Mouse (Mus musculus) Patski (cell line): ENCODE measurements around the gene Nsmce1. TPM values are rescaled to one million over a fixed set of nuclear protein-coding genes. Genes with fewer than 3 reads are reported as not detected.

Experiments
- ATAC-seq: fragments of 100-300 bp; one replicate; pipeline ENCODE4 v1.8.0; 2021
- CTCF ChIA-PET: fragments of 350-600 bp; sonication (Branson Sonifier 250); formaldehyde crosslinking; loops from one replicate; lab custom pipeline; 2022; ENCODE audit warnings: inconsistent platforms; lab: Charles Lee
- POLR2A ChIA-PET: fragments of 350-600 bp; sonication (Branson Sonifier 250); formaldehyde crosslinking; loops from one replicate; lab custom pipeline; 2022; ENCODE audit warnings: antibody characterized with exemption, inconsistent platforms; lab: Charles Lee
- DNase-seq: peaks from one replicate; pipeline ENCODE4 v3.0.0-alpha.2; 2011; ENCODE audit warnings: low read depth, low spot score
- H3K27me3 ChIP-seq: fragments of 371-371 bp; one replicate; pipeline ENCODE4 v1.5.1; 2021
- CTCF ChIP-seq: fragments of 100-300 bp; IDR thresholded peaks from one replicate; pipeline ENCODE4 v1.5.1; 2021
- in situ Hi-C: fragments of 300-500 bp; cut with MboI; formaldehyde crosslinking; loops from 3 replicates; pipeline ENCODE4 v1.11.1; 2018; ENCODE audit warnings: low pct_unique_long_range_greater_than_20kb, mixed read lengths
- polyA plus RNA-seq: library from polyadenylated mRNA; unstranded; gene quantifications from one replicate; pipeline ENCODE4 v1.2.3, GENCODE M21; 2021

Gene Nsmce1
- 74.0 TPM for polyA plus RNA-seq

DNA sequence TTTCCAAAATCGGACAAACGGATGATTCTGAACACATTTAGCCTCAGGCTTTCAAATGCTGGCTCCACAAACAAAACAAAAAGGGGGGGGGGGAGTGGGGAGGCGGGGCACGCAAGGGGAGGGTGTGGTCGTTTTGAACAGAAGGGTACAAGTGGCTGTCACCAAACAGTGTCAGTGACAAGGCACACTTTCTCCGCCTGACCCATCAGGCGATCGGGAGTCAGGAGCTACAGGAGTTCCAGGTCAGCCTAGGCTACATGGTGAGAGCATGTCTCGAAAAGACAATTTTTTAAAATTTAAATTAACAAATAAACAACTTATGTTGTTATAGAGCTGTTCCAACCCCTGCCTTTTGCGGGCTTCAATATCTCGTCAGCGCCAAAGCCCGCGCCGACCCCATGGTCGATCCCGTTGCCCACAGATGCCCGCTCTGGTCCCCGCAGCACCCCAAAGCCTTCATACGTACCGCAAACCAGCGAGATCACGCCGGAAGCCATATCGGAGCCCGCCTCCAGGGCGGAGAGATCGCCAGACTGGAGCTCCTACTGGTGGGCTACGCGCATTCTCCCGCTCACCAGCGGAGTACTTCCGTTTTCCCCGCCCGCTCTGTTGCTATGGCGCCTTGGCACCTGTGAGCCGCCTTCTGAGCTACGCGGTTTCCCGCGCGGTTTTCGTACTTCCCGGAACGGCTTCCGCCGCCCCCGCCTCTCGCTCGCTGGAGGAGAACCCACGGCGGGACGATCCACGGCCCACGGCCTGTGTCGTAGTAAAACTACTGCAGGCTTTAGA lies at the start of gene Nsmce1:
Nsmce1 (minus strand) TSS at position 650 of the 789 bp plus-strand sequence.
- ATAC-seq (peak; percentile 100), DNase-seq (peak; percentile 68)
- no peaks in the 10 kb centered on the region for H3K27me3 ChIP-seq
- POLR2A ChIA-PET: interaction anchor here (1.6 kb wide), 1 partner anchor 59 kb away, joined by 3 read pairs; no protein-coding TSS in a partner anchor
- in situ Hi-C loops: loop anchor here (5.0 kb wide), 1 partner anchor 76 kb away; no protein-coding TSS in a partner anchor
- no peak for TF ChIP-seq CTCF
- CTCF ChIA-PET: interaction anchor here (0.9 to 1.6 kb wide), 5 partner anchors 8 to 21 kb away, joined by 3 to 4 read pairs (median 3); no protein-coding TSS in a partner anchor

DNA sequence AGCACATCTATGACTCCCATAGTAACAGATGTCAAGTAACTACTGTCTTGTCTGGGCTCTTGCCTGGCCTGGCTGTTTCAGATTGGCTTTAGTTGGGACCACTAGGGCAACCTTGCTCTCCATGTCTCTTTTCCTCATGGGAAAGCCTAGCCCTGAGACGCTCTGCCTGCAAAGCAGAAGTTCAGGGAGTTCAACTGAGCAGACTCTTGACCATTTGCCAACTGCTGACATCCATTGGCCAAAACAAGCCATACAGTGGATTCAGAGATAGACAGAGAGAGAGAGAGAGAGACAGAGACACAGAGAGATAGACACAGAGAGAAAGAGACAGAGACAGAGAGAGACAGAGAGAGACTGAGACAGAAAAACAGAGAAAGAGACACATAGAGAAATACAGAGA lies 49.6 kb upstream of the Nsmce1 start:
- TF ChIP-seq CTCF: no peak
- in situ Hi-C loops: no loop called here
- ChIA-PET POLR2A (no interaction called here), CTCF (no interaction called here)
- no peak for ATAC-seq
- DNase-seq: no peak
- no peaks in the 10 kb centered on the region for H3K27me3 ChIP-seq

- peak; percentile 96 for ATAC-seq
- ChIA-PET POLR2A (no interaction called here), CTCF (interaction anchor here (1.3 to 1.8 kb wide), 3 partner anchors 12 to 67 kb away, joined by 4 read pairs; no protein-coding TSS in a partner anchor)
- in situ Hi-C loops: no loop called here
- no peaks in the 10 kb centered on the region for H3K27me3 ChIP-seq
- TF ChIP-seq CTCF: no peak
- peak; percentile 62 for DNase-seq
These were observed 48.0 kb upstream of the Nsmce1 start for GRCm38 (mm10) chr7:125539351-125539750.

GRCm38 (mm10) chr7:125527901-125528580 lies 36.6 kb upstream of the Nsmce1 start:
- TF ChIP-seq CTCF: no peak
- DNase-seq (no peak), ATAC-seq (no peak)
- in situ Hi-C loops: no loop called here
- CTCF ChIA-PET: interaction anchor here (0.9 kb wide), 1 partner anchor 23 kb away, joined by 3 read pairs; no protein-coding TSS in a partner anchor
- no peaks in the 10 kb centered on the region for H3K27me3 ChIP-seq
- POLR2A ChIA-PET: interaction anchor here (0.7 kb wide), 1 partner anchor 332 kb away, joined by 3 read pairs; no protein-coding TSS in a partner anchor

GRCm38 (mm10) chr7:125527186-125527585 lies 35.8 kb upstream of the Nsmce1 start:
- in situ Hi-C loops: no loop called here
- ATAC-seq (no peak), DNase-seq (no peak)
- ChIA-PET CTCF (no interaction called here), POLR2A (no interaction called here)
- H3K27me3 ChIP-seq: no peaks in the 10 kb centered on the region
- TF ChIP-seq CTCF: no peak

DNA sequence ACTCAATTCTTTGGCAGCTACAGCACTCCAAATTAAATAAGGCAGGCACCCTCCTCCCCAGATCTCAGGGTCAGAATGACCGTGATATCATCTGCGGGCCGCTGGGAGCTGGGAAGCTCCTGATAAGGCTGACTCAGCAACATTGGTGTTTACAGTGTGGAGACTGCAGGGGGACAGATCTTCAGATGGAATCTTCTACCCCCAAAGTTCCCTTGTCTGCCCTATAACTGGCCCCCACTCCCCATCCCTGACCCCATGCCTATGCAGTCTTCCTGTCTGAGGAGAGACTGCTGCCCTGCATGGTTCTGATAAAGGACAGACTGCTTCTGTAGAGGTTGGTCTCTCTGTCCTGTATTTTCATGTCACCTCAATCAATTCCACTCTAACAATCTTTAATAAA lies 31.7 kb upstream of the Nsmce1 start:
- ChIA-PET POLR2A (no interaction called here), CTCF (no interaction called here)
- DNase-seq (no peak), ATAC-seq (no peak)
- TF ChIP-seq CTCF: no peak
- in situ Hi-C loops: no loop called here
- H3K27me3 ChIP-seq: peaks cover 9% of the 10 kb centered on the region

DNA sequence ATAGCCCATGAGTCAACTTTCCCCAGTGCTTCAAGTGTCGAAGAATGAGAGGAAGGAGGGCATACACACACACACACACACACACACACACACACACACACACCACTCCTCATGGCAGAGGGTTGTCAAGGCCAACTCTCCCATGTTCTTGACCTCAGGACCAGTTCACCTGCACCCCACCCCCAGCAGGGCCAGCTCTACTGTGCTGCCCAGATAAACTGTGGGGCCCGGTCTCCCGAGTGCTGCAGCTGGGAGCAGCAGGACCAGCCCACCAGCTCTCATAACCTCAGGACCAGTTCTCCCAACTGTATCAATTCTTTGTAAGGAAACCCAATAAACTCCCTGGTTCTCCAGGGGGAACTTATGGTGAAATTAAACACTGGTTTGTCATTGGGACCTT lies 28.3 kb upstream of the Nsmce1 start:
- no peak for TF ChIP-seq CTCF
- POLR2A ChIA-PET: no interaction called here
- ATAC-seq: no peak
- in situ Hi-C loops: no loop called here
- DNase-seq: no peak
- peaks cover 9% of the 10 kb centered on the region for H3K27me3 ChIP-seq
- CTCF ChIA-PET: no interaction called here

- CTCF ChIA-PET: no interaction called here
- in situ Hi-C loops: no loop called here
- TF ChIP-seq CTCF: no peak
- POLR2A ChIA-PET: no interaction called here
- peaks cover 9% of the 10 kb centered on the region for H3K27me3 ChIP-seq
- no peak for ATAC-seq
- no peak for DNase-seq
These were observed 26.1 kb upstream of the Nsmce1 start for GRCm38 (mm10) chr7:125517470-125517869.

DNA sequence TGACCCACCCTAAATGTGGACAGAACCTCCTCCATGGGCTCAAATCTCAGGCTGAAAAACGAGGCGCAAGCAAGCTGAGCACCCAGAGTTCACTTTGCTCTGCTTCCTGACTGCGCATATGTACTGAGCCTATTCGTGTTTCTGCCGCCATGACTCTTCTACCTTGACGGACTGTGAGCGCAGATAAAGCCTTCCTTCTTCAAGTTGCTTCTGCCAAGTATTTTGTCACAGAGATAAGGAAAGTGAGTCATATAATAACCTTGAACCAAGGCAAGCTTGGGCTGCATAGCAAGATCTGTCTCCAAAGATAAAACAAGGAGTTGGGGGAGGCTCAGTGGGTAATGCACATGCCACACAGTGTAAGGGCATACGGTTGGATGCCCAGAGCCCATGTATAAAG lies 25.3 kb upstream of the Nsmce1 start:
- peaks cover 9% of the 10 kb centered on the region for H3K27me3 ChIP-seq
- no peak for ATAC-seq
- no peak for TF ChIP-seq CTCF
- ChIA-PET CTCF (no interaction called here), POLR2A (no interaction called here)
- in situ Hi-C loops: no loop called here
- no peak for DNase-seq

- POLR2A ChIA-PET: no interaction called here
- in situ Hi-C loops: no loop called here
- CTCF ChIA-PET: no interaction called here
- no peak for TF ChIP-seq CTCF
- ATAC-seq (no peak), DNase-seq (no peak)
- peaks cover under 1% of the 10 kb centered on the region for H3K27me3 ChIP-seq
These were observed 23.9 kb upstream of the Nsmce1 start for GRCm38 (mm10) chr7:125515081-125515853.
